Mouse (Mus musculus): ENCODE measurements around the gene Fkrp. TPM values are rescaled to one million over a fixed set of nuclear protein-coding genes. Genes with fewer than 3 reads are reported as not detected.

Gene Fkrp
- polyA plus RNA-seq, 1 experiment from 2014 or later = 33.1 TPM

GRCm38 (mm10) chr7:16763463-16764218 lies 52.9 kb downstream of the Fkrp start:
- H3K36me3 ChIP-seq = no peaks in the 10 kb centered on the region
- H3K4me3 ChIP-seq (replicated peaks) = no peak overlapping the region
- no peaks in the 10 kb centered on the region for H3K27me3 ChIP-seq
- ATAC-seq (ENCODE audit: insufficient number of reproducible peaks, insufficient read depth, low FRiP score, low TSS enrichment, low read depth) = no peak
- H3K27ac ChIP-seq = no peak overlapping the region
- peaks cover 30% of the 10 kb centered on the region for H3K4me1 ChIP-seq (replicated peaks)
- no peaks in the 10 kb centered on the region for H3K9me3 ChIP-seq
- H3K9ac ChIP-seq (replicated peaks) = no peak overlapping the region
- no peak overlapping the region for H3K4me2 ChIP-seq
- WGBS = 86% methylated on average over 7 of the region's 7 CpGs

DNA sequence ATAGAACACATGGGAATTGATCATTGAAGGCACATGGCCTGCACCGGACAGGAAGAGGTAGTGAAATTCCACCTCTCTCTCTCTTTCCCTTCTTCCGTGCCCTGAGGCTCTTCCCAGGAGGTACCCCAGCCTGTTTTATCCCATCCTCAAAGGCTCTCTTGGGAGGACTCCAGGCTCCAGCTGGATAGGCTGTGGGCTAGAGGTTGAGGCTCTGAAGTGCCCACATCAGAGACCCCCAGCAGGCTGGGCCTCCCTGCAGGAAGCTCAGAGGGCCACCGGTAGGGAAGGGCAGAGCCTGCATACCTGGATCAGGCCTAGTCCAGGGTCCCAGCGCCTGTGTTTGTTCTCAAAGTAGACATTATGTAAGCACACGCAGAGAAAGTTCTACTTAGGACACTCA lies 54.9 kb downstream of the Fkrp start:
- H3K9ac ChIP-seq (replicated peaks) = no peak overlapping the region
- no peaks in the 10 kb centered on the region for H3K27me3 ChIP-seq
- peaks cover 26% of the 10 kb centered on the region for H3K4me1 ChIP-seq (replicated peaks)
- no peak overlapping the region for H3K4me3 ChIP-seq (replicated peaks)
- H3K4me2 ChIP-seq = peak overlapping the region; percentile 21; the same call in 1 of the 2 replicates
- 24% methylated on average over 5 of the region's 5 CpGs for WGBS
- H3K36me3 ChIP-seq = no peaks in the 10 kb centered on the region
- H3K27ac ChIP-seq = peak overlapping the region; percentile 86
- no peak; the same call in 1 of the 2 replicates for ATAC-seq (ENCODE audit: insufficient number of reproducible peaks, insufficient read depth, low FRiP score, low TSS enrichment, low read depth)
- H3K9me3 ChIP-seq = no peaks in the 10 kb centered on the region

- H3K9me3 ChIP-seq = no peaks in the 10 kb centered on the region
- H3K4me1 ChIP-seq (replicated peaks) = peaks cover 20% of the 10 kb centered on the region
- H3K9ac ChIP-seq (replicated peaks) = no peak overlapping the region
- H3K27me3 ChIP-seq = no peaks in the 10 kb centered on the region
- H3K27ac ChIP-seq = peak overlapping the region; percentile 86
- no peaks in the 10 kb centered on the region for H3K36me3 ChIP-seq
- 0 out of 2 replicates have a peak, but pooled peaks have one; percentile 27 for ATAC-seq (ENCODE audit: insufficient number of reproducible peaks, insufficient read depth, low FRiP score, low TSS enrichment, low read depth)
- H3K4me2 ChIP-seq = peak overlapping the region; percentile 21; the same call in 1 of the 2 replicates
- H3K4me3 ChIP-seq (replicated peaks) = no peak overlapping the region
- 41% methylated on average over 10 of the region's 10 CpGs for WGBS
These were observed 55.5 kb downstream of the Fkrp start for GRCm38 (mm10) chr7:16761005-16761481.

DNA sequence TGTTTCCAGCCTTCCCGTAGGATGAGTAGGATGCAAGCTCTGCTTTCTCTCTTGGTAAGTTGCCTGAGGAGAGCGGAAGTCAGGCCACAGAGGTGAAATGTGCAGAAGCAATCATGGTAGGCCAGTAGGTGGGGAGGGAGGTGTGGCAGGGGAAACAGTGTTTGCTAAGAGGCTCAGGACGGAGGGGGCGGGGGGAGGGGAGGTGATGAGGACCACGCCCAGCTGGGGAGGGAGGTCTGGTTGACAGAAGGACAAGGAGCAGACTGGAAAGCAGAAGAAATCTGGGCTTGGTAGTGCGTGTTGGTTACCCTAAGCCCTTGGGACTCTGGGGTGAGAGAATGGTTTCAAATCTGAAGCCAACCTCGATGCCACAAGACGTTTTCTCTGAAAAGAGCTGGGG lies 56.2 kb downstream of the Fkrp start:
- 12% methylated on average over 8 of the region's 8 CpGs for WGBS
- ATAC-seq (ENCODE audit: insufficient number of reproducible peaks, insufficient read depth, low FRiP score, low TSS enrichment, low read depth) = no peak

More for the DNA sequence above, 56.2 kb downstream of the Fkrp start:
- no peaks in the 10 kb centered on the region for H3K36me3 ChIP-seq
- no peak overlapping the region for H3K9ac ChIP-seq (replicated peaks)
- H3K9me3 ChIP-seq = no peaks in the 10 kb centered on the region
- H3K27me3 ChIP-seq = no peaks in the 10 kb centered on the region
- 0 out of 2 replicates have a peak overlapping the region, but pooled peaks have one; percentile 12 for H3K27ac ChIP-seq
- no peak overlapping the region; the same call in 1 of the 2 replicates for H3K4me2 ChIP-seq
- peaks cover 19% of the 10 kb centered on the region for H3K4me1 ChIP-seq (replicated peaks)
- H3K4me3 ChIP-seq (replicated peaks) = no peak overlapping the region

Other genes starting within 250 kb of the Fkrp start
- gene Arhgap35, start 201.7 kb downstream of the Fkrp start, polyA plus RNA-seq (2016; fragmentation: Nextera tagmentation; extraction: Ambion mirVana) = 25.6 and 30.3 TPM in 2 replicates
- not detected in 2 replicates for gene Ceacam15, start 141.0 kb downstream of the Fkrp start, polyA plus RNA-seq (2016; fragmentation: Nextera tagmentation; extraction: Ambion mirVana)
- gene Ceacam9, start 94.8 kb downstream of the Fkrp start, polyA plus RNA-seq (2016; fragmentation: Nextera tagmentation; extraction: Ambion mirVana) = not detected in 2 replicates
- 239 and 245 TPM in 2 replicates for gene Ap2s1, start 78.3 kb downstream of the Fkrp start, polyA plus RNA-seq (2016; fragmentation: Nextera tagmentation; extraction: Ambion mirVana)
- 43.7 and 48.7 TPM in 2 replicates for gene Slc1a5, start 35.4 kb downstream of the Fkrp start, polyA plus RNA-seq (2016; fragmentation: Nextera tagmentation; extraction: Ambion mirVana)
- gene Strn4, start 843 bp downstream of the Fkrp start, polyA plus RNA-seq (2016; fragmentation: Nextera tagmentation; extraction: Ambion mirVana) = 148 and 155 TPM in 2 replicates
- gene Prkd2, start 26.2 kb upstream of the Fkrp start, polyA plus RNA-seq (2016; fragmentation: Nextera tagmentation; extraction: Ambion mirVana) = 16.0 and 16.2 TPM in 2 replicates
- gene Dact3, start 58.6 kb upstream of the Fkrp start, polyA plus RNA-seq (2016; fragmentation: Nextera tagmentation; extraction: Ambion mirVana) = 9.8 and 12.5 TPM in 2 replicates
- gene Gng8, start 75.1 kb upstream of the Fkrp start, polyA plus RNA-seq (2016; fragmentation: Nextera tagmentation; extraction: Ambion mirVana) = 13.2 and 16.2 TPM in 2 replicates
- gene Ptgir, start 89.8 kb upstream of the Fkrp start, polyA plus RNA-seq (2016; fragmentation: Nextera tagmentation; extraction: Ambion mirVana) = 0.96 and 1.1 TPM in 2 replicates
- 108 and 123 TPM in 2 replicates for gene Calm3, start 107.4 kb upstream of the Fkrp start, polyA plus RNA-seq (2016; fragmentation: Nextera tagmentation; extraction: Ambion mirVana)
- 16.6 and 16.9 TPM in 2 replicates for gene Pnmal2, start 128.0 kb upstream of the Fkrp start, polyA plus RNA-seq (2016; fragmentation: Nextera tagmentation; extraction: Ambion mirVana)
- gene Pnmal1, start 142.9 kb upstream of the Fkrp start, polyA plus RNA-seq (2016; fragmentation: Nextera tagmentation; extraction: Ambion mirVana) = 1.4 and 1.5 TPM in 2 replicates
- 0.26 and 0.32 TPM in 2 replicates for gene Gm42372, start 166.4 kb upstream of the Fkrp start, polyA plus RNA-seq (2016; fragmentation: Nextera tagmentation; extraction: Ambion mirVana)
- 22.1 and 35.2 TPM in 2 replicates for gene Ccdc8, start 176.0 kb upstream of the Fkrp start, polyA plus RNA-seq (2016; fragmentation: Nextera tagmentation; extraction: Ambion mirVana)
- gene Ppp5c, start 211.2 kb upstream of the Fkrp start, polyA plus RNA-seq (2016; fragmentation: Nextera tagmentation; extraction: Ambion mirVana) = 126 TPM in 2 replicates
- gene Hif3a, start 245.7 kb upstream of the Fkrp start, polyA plus RNA-seq (2016; fragmentation: Nextera tagmentation; extraction: Ambion mirVana) = 10.8 and 11.3 TPM in 2 replicates